Mouse (Mus musculus) neural tube, embryonic 10.5 days (tissue): Measurements from ENCODE around the gene Olfr599.
"Not testable (repeated sequence)": the region's sequence is repeated elsewhere in the genome, so short reads cannot be mapped to it uniquely, and the experiment has no call there.

Experiments
- DNase-seq: peaks from one replicate; pipeline ENCODE4 v3.0.0-alpha.2; 2017; ENCODE audit warnings: low spot score; ENCODE audit errors: extremely low spot score

Olfr599 gene

GRCm38 (mm10) chr7:103335617-103336016 is at the start of gene Olfr599:
Olfr599 (plus strand) TSS chr7:103335917.
- no peak for DNase-seq

GRCm38 (mm10) chr7:103305348-103305747 is 30.4 kb upstream of the Olfr599 start, which contains the start of gene Olfr596:
Olfr596 (plus strand) TSS chr7:103305648.
- DNase-seq: not testable (repeated sequence)

- not testable (repeated sequence) for DNase-seq
Measured at GRCm38 (mm10) chr7:103316015-103316414, 19.7 kb upstream of the Olfr599 start, which contains the start of gene Olfr597. Olfr597 (plus strand) TSS chr7:103316315.

- no peak for DNase-seq
Measured at GRCm38 (mm10) chr7:103323268-103323667, 12.4 kb upstream of the Olfr599 start, which contains the start of gene Olfr598. Olfr598 (plus strand) TSS chr7:103323568.

- no peak for DNase-seq
Measured at GRCm38 (mm10) chr7:103349569-103349968, 13.9 kb downstream of the Olfr599 start, which contains the start of gene Olfr600. Olfr600 (minus strand) TSS chr7:103349669.

- no peak for DNase-seq
Measured at GRCm38 (mm10) chr7:103362555-103362954, 26.8 kb downstream of the Olfr599 start, which contains the start of gene Olfr601. Olfr601 (minus strand) TSS chr7:103362655.

GRCm38 (mm10) chr7:103386077-103386476 is 50.4 kb downstream of the Olfr599 start, which contains the start of gene Olfr603:
Olfr603 (minus strand) TSS chr7:103386177.
- DNase-seq: no peak
